Mouse (Mus musculus): ENCODE results near the gene Stk38l. TPM values are rescaled to one million over a fixed set of nuclear protein-coding genes. Genes with fewer than 3 reads are reported as not detected.
"Not testable (repeated sequence)": the region's sequence is repeated elsewhere in the genome, so short reads cannot be mapped to it uniquely, and the experiment has no call there.

The Stk38l gene
- total RNA-seq, 2 experiments from 2014 or later, result 25.4 to 29.1 TPM

- peak; percentile 58 for DNase-seq
Measured at GRCm38 (mm10) chr6:146738889-146739288, 14.1 kb downstream of the Stk38l start.

DNA sequence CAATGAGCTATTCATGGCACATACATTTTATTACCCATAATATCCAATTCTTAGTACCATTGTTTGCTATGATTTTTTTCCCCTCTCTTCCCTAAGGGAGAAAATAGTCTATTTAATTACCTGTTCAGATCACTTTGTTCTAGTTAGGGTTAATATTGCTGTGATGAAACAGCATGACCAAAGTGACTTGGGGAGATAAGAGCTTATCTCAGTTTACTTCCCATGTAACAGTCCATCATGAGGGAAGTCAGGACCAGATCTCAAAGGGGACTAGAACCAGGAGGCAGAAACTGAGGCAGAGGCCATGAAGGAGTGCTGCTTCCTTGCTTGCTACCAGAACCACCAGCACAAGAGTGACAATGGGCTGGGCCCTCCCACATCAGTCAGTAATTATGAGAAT is 15.9 kb downstream of the Stk38l start:
- DNase-seq, result no peak

- no peak for DNase-seq
Measured at GRCm38 (mm10) chr6:146741986-146742635, 17.3 kb downstream of the Stk38l start.

DNA sequence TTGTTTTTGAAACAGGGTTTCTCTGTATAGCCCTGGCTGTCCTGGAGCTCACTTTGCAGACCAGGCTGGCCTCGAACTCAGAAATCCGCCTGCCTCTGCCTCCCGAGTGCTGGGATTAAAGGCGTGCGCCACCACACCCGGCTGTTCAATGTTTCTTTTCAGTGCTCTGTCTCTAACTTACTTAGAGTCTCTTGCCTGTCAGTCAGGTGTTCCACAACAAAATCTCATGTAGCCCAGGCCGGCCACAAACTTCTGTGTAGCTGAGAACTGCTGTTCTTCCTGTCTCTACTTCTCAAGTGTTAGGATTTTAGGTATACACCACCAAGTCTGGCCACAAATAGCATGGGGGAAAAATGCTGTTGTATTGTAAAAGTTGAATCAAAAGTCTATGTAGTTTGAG is 19.5 kb downstream of the Stk38l start:
- not testable (repeated sequence) for DNase-seq

DNA sequence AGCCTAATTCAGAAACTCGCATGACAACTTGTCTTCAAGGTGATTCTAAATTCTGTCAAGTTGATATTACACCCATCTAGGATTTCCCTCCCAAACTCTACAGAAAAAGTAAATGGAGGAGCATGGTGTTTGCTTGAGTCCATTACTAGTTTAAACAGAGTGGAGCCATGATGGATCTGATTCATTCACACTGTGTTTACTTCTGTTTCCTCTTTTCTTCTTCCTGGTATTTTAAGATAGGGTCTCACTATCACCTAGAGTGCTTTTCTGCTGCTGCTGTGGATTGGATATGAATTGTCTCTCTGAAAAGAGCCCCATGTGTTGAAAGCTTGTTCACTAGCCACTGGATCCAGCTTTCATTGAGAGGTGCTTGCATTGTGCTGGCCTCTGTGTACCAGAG is 20.4 kb downstream of the Stk38l start:
- no peak for DNase-seq

DNA sequence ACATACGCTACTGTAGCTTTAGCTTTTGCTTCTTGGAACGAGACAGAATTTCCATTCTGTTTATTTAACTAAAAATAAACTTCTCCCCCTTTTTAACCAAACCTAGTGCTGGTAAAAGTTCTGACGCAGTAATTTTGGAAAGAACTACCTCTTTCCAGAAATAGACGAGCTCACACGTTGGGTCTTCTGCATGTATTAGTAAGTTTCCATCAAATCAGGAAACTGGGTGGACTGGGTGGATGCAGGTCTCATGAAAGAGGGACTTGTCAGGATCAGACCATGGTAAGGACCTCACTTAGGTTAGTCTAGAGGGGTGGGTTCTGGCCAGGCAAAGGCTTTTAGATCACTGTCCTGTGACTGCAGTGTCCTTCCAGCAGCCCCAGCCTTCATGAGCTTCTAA is 21.8 kb downstream of the Stk38l start:
- no peak for DNase-seq

GRCm38 (mm10) chr6:146747057-146747456 is 22.3 kb downstream of the Stk38l start:
- no peak for DNase-seq

- DNase-seq, result no peak
Measured at GRCm38 (mm10) chr6:146748271-146748670, 23.5 kb downstream of the Stk38l start.

GRCm38 (mm10) chr6:146751671-146752070 is 26.9 kb downstream of the Stk38l start:
- DNase-seq, result peak; percentile 55

GRCm38 (mm10) chr6:146752178-146752577 is 27.4 kb downstream of the Stk38l start:
- DNase-seq, result no peak

- no peak for DNase-seq
Measured at GRCm38 (mm10) chr6:146752612-146753011, 27.8 kb downstream of the Stk38l start.

- no peak for DNase-seq
Measured at GRCm38 (mm10) chr6:146753560-146754160, 28.9 kb downstream of the Stk38l start.

DNA sequence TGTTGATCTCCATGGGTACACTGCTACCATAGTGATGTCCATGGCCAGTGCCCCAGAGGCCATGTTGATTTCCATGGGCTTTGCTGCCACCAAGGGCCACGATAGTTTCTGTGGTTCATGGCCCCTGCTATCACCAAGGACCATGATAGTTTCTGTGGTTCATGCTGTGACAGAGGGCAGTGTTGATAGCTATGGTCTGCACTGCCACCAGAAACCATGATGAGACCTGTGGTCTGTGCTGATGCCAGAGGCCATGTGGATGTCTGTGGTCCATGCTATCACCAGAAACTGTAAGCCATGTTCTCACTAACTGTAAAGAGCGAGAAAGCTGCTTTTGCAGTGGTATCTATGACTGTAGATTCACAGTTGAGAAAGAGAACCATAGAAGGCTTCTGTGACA is 30.3 kb downstream of the Stk38l start:
- DNase-seq, result no peak

DNA sequence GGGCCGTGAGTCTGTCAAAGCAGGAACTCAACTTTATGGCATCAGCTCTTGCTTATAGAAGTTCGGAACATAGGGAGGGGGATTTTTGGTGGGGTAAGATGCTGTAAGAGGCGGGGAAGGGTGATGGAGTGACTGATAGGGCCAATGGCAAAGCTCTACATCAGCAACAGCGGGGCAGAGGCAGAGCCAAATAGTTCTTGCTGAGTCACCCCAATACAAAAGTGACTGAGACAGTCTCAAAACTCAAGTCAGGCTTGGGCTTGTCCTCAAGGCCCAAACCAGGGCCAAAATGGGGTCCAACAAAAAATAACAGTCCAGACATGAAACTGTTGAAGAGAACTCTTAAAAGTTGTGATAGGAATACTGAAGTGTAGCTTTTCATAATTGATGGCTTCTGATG is 30.9 kb downstream of the Stk38l start:
- DNase-seq, result no peak

- no peak for DNase-seq
Measured at GRCm38 (mm10) chr6:146759027-146759426, 34.2 kb downstream of the Stk38l start.

- DNase-seq, result no peak
Measured at GRCm38 (mm10) chr6:146760022-146760421, 35.2 kb downstream of the Stk38l start.

DNA sequence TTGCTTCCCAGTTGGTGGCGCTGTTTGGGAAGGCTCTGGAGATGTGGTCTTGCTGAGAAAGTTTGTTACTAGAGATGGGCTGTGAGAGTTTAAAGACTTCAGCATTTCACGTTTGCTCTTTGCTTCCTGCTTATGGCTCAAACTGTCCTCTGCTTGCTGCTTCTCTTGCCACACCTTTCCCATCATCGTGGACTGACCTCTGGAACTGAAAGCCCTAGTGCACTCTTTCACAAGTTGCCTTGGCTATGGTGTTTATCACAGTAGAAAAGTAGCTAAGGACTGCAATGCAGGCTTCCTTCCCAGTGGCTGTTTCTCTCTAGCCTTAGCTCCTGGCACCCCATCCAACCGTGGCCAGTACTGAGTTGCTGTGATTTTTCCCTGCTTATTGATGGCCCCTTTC is 35.9 kb downstream of the Stk38l start:
- DNase-seq, result no peak

GRCm38 (mm10) chr6:146762264-146762898 is 37.6 kb downstream of the Stk38l start:
- peak; percentile 9 for DNase-seq

DNA sequence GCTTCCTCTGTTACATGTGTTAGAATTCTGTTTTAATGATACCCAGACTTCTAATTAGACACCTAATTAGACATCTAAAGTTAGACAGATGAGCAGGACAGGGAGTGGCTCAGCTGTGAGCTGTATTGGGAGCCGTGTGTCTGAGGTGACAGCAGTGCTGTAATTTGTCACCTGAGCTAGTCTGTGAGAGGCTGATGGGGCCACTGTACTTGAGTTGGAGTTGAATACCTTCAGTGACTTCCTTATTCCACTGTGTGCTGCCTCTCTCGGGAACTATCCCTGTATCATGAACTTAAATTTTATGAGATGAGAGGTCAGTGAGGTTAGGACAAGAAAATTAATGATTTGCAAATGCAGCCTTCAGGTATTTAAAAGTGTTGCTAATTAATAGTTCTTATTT is 39.8 kb downstream of the Stk38l start:
- no peak for DNase-seq

- DNase-seq, result no peak
Measured at GRCm38 (mm10) chr6:146765270-146765669, 40.5 kb downstream of the Stk38l start.

GRCm38 (mm10) chr6:146768813-146769404 is 44.1 kb downstream of the Stk38l start:
- no peak for DNase-seq

DNA sequence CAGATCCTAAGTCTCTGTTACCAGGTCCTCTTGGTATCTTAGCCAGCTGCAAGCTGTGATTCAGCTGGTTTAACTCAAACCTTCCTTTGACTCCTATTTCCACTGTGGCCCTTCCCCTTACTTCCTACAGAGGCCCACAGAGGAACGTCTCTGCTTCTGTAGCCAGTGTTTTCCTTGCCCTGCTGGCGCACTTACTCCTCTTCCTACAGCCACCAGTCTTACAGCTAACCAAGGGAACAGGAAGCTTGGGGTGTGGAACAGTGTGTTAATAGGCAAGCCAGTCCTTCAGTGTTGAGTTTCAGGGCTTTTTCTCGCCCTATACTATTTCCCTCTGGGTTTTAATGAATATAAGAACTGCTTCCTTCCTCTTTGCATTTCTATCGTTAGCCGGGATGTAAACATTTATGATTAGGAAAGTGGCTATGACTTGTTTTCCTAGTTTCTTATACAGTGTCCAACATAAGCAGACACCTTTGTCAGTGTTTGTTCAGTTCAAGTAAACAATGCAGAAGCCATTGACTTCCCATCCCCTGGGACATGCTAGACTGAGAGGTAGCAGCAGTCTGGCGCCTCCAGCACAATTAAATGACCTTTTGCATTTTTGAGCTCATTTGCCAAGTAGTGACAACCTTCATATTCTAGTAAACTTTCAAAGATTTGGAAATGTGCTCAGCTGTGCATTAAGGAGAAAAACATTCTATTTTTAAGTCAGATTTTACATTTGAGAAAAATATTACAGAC is 45.4 kb downstream of the Stk38l start:
- DNase-seq, result peak; percentile 29

DNA sequence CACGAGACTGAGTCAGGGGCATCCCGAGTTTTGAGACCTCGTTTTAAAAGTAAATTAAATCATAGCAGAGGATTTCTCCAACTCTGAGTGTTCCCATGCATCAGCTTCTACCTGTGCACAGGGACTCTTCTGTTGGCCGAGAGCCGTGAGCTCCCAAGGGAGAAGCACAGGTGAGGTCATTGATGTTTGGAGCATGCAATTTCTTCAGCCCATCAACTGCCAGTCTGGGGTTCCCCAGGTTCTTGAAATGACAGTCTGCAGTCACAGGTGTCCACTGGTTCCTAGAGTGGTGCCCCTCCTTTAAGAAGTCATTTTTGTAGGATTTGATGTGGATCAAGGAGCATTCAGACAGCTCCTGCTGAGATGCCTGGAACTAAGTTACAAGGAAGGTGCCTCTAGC is 46.0 kb downstream of the Stk38l start:
- DNase-seq, result no peak

Measured in heart, postnatal 4 days (tissue).